Mouse (Mus musculus) kidney, postnatal 25 days (tissue): ENCODE measurements around the gene Mbd4.

Experiments used
- DNase-seq, 2 experiments: peaks; one replicate each; pipeline ENCODE4 v3.0.0; 2021; ENCODE audit warnings: mixed read lengths in 2 of 2

Gene Mbd4

DNA sequence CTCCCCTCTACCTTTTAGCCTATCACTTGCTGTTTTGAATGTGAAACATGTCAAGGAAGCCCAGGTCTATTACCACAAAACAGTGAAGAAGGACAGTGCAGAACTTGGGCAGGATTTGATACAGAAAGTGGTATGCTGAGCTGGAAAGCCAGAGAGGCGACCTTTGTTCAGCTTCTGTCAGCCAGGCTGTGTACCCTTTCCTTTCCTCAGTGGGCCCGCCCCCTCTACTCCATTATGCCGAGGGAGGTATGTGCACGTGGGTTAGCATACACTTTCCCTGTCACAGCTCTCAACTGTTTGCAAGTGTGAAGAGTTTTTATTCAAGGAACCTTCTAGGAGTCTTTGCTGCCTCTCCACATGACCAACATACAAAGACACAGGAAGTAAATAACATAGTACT is 6.1 kb upstream of the Mbd4 start:
- peak; percentile 53 to 64 for DNase-seq

DNA sequence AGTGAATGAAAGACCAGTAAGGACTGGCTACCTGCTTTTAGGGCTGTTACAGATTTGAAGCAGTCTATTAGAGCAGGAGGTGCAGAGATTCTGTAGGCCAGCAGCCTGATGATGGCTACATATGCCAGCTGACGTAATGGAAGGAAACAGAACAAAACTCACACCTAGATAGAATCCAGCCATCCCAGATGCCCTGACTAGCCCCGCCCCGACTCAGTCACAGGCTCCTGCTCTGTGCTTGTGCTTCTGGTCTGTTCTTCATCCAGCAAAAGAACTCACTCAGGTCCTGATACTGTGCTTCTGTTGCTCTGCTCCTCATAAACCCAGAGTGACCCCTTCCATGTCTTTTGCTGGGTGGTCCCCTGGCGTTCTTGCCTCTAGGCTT is 3.2 kb upstream of the Mbd4 start:
- peak; percentile 35 to 61 for DNase-seq

DNA sequence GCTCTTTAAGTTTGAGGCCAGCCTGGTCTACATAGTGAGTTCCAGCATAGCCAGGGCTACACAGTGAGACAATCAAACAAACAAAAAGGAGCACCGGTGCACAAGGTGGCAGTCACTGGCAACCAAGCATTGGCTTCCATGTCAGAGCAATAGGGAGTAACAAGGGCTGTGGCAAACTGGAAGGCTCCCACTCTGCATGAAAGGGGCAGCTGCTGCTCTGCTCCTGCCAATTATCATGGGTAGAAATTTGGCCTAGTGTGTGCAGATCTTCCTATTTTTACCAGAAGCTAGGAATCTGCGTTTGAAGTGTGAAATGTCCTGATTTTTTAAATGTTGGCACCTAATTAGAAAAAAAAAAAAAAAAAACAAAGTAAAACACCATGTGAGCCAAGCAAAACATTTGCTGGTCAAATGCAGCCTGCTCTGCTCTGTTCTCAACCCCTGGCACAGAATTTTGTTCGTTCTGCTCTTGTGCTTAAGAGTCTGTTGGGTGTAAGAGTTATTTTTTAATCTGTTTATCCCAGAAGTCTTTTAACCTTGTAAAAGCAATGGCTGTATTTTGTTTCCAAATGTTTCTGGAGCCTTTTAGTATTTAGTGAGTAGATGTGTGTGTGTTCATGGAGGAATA is 2.7 kb upstream of the Mbd4 start:
- DNase-seq: peak; percentile 22 to 66

DNA sequence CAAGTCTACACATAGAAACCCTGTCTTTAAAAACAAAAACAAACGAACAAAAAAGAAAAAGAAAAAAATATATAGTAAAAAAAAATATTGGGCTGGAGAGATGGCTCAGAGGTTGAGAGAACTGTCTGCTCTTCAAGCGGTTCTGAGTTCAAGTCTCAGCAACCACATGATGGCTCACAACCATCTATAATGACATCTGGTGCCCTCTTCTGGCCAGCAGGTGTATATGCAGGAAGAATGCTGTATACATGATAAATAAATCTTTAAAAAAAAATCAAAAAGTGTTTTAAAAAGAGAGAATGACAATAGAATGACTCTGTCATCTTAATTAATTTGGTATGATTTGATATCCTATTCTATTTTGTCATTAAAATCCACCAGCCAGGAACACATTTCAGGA is 1.3 kb upstream of the Mbd4 start:
- DNase-seq: peak in 1 of 2 experiments; percentile 36

DNA sequence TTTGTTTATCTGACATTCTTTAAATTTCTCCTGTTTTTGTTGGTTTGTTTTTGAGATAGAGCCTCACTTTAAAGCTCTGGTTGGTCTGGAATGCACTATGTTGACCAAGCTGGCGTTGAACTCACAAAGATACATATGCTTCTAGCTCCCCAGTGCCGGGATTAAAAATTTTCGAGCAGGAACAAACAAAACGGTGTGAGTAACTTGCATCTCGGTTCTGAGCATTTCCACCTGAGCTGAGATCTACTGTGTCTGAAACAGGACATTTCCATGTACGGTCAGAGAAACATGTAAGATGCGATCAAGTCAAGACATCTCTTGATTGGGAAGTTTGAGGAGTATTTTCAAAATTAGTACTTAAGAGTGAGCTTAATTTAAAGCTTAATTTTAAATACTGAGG is 814 bp upstream of the Mbd4 start:
- DNase-seq: no peak

DNA sequence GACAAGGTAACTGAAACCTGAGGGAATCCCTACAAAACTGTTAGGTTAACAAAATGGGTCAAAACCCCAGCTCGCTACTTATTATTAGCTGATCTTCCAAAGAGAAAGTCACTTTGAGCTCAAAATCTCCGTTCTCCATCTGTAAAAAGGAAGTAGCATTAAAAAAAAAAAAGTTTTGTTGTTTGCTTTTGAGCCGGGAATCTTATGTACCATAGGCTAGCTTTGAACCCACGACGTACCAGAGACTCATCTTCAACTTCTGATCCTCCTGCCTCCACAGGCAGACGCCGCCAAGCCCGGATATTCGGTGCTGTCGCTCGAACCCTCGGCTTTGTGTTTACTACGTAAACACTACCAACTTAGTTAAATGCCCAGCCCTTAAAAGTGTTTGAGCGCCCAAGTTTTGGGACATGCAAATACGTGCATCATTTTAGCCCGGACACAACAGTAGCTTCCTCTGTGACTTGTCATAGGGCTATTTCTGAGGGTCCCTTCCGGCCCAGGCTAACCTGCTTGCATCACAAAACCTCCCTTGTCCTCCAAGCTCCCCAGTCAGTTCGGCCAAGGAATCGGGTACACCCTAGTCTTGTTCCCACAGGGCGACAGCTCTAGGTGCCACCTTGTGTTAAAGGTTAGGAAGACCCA is 603 bp downstream of the Mbd4 start:
- DNase-seq: no peak

DNA sequence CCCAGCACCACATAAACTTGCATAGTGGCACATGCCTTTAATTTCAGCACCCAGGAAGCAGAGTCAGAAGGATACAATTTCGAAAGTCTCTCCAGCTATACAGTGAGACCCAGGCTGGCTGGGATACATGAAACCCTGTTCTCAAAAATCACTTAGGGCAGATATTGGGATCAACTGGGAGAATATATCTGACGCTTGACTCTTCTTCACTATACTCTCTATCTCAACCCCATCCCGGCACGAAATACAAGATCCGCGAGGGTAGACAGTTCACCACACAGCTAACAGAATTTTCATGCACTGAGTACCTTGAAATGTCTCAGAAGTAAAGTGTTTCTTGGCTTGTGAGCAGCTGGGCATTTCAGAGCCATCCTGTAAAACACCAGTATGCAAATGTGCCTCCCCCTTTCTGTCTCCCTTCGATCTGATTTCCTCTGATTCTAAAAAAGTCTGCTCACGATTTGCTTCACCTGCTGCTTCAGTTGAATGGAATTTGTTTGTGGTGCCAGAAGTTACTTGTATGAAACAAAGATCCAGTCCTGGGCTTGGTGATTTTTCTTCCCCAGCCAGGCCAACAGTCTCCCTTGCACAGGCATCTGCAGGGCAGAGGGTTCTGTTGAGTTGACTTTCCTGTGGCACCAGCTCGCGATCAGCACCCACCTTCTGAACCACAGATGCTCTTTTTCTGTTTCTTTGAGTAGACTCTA is 4.4 kb downstream of the Mbd4 start:
- DNase-seq: no peak

DNA sequence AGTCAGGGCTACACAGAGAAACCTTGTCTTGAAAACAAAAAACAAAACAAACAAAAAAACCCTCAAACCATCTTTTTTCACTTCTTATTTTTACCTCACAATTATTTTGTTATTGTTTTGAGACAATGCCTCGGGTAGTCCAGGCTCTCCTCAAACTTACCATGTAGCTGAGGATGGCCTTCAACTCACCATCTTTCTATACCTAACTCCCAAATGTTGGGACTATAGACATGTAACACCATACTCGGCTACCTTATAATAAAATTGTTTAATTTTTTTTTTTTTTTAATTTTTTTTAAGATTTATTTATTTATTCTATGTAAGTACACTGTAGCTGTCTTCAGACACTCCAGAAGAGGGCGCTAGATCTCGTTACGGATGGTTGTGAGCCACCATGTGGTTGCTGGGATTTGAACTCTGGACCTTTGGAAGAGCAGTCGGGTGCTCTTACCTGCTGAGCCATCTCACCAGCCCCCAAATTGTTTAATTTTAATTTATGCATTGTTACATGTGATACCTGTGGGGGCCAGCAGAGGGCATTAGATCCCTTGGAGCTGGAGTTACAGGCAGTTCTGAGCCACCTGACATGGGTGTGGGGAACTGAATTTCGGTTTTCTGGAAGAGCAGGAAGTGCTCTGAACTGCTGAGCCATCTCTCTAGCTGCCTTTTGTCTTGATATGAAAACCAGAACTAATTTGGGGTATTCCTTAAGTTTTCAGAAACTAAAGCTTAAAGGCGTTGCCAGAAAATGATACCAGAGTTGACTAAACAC is 6.3 kb downstream of the Mbd4 start:
- DNase-seq: peak; percentile 77 to 82

DNA sequence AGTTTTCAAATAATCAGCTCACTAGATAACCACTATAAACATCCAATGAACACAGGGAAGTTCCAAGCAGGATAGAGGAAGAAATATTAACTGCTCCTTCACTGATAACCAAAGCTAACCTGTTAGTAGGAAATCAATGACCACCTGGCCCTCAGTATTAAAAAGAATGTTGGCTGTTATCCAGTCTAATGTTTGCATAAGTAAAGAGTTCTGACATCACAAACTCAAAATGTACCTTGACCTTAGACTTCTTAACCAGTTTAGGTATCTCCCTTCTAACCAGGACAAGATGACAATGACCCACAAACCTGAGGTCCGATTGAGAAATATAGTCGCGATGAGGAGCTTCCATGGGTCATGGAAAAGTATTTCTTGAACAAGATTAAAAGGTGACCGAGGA is 8.2 kb downstream of the Mbd4 start:
- no peak for DNase-seq

DNA sequence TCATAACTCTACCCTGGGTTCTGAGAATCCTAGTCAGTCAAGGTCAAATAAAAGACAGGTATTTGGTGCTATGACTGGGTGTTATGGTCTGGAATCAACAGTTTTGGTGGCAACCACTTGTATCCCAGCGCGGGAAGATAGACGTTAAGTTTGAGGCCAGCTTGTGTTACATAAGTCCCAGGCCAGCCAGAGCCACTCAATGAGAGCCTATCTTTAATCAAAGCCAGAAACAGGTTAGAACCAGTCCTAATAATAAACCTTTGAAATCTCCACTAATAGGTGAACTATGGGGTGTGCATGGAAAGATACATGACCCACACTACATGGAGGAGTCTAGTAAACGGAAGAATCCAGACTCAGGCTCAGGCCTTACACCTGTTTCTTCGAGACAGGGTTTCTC is 14.4 kb downstream of the Mbd4 start:
- DNase-seq: no peak

DNA sequence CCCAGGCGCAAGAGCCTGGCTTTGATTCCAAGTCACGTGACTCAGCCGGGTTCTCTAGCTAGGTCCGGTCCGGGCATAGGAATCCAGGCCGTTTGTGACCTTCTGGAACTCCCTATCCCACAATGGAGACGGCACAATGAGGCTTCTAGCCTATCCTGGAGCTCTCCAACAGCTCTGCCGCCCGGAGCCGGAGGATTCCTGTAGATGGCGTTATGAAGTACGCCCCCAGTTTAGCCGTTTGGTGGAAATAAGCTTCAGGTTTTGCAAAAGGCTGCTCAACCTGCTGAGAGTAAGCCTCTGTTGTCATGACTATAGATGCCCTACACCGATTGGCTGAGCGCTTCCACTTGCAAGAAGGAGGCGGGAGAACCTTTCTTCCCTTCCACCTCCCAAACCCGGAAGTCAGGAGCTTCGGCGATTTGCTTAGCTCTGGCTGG is 15.0 kb downstream of the Mbd4 start, which contains the start of gene Efcab12:
Efcab12 (minus strand) TSS at position 252 of the 437 bp plus-strand sequence.
- peak; percentile 80 to 91 for DNase-seq

DNA sequence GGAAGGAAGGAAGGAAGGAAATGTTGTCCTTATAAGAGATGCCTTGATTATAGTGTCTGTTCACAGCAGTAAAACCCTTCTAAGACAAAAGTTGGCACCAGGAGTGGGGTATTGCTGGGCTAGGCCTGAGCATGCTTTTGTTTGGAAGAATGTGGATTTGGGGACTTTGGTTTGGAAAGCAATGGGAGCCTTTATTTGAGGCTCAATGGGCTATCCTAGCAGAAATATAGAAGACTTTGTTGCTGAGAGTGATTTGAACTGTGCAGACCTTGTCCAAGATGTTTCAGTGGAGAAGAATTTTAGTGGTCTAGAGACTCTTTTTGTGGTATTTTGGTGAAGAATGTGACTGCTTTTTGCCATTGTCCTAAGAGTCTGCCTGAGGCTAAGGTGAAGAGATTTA is 19.3 kb downstream of the Mbd4 start:
- no peak for DNase-seq

DNA sequence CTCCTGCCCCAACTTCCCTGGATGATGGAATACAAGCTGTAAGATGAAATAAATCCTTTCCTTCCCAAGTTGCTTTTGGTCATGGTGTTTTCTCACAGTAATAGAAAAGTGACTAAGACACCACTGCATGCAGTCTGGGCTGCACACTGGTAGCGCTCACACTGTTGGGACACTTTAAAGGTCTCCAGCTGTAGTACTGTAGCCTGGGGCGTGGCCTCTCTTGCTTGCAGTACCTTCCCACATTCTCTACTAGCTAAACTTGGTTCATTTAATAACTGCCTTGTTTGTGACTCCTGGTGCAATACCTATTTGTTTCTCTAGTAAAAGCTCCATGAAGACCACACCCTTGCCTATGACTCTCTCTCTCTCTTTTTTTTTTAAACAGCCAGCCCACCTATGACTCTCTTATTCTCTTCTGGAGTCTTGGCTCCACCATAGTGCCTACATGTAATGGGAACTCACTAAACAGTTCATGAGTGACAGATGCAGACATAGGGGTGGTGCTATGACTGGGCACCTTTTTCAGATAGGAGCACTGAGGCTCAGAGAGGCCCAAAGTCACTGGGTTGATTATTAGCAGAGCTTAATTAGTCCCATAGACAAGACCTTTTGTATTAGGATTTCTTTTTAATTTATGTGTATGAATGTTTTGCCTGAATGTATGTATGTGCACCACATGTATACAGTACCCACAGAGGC is 20.9 kb downstream of the Mbd4 start:
- no peak for DNase-seq

DNA sequence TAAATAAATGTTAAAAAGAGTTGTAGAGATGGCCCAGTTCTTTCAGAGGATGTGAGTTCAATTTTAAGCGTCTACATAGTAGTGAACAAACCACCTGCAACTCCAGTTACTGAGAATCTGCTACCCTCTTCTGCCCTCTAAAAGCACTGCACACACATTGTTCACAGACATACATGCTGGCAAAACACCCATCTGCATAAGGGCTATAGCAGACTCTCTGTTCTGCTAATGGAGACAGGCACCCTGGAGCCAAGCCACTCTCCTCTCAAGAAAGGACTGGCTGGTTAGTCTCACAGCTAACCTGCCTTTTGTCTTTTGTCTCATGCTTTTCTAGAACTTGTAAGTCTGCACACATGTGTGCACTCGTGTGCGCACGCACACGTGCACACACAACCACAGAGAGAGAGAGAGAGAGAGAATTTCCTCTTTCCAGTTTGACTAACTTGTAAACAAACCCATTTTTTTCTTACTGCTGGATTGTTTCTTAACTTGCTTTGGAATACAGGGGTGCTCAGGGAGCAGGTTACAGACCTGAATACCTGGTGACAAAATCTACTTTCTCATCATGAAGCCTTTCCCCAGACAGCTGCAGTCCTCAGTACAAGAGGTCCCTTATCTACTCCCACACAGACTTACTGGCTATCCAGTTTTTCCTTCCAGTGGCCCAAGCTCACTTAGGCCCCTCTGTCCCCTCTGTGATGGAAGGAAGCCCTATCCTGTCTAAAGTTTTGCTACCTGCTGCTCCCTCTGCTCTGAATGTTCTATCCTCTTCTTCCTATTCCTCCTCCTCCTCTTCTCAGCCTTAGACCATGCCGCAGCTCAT is 22.2 kb downstream of the Mbd4 start:
- no peak for DNase-seq

DNA sequence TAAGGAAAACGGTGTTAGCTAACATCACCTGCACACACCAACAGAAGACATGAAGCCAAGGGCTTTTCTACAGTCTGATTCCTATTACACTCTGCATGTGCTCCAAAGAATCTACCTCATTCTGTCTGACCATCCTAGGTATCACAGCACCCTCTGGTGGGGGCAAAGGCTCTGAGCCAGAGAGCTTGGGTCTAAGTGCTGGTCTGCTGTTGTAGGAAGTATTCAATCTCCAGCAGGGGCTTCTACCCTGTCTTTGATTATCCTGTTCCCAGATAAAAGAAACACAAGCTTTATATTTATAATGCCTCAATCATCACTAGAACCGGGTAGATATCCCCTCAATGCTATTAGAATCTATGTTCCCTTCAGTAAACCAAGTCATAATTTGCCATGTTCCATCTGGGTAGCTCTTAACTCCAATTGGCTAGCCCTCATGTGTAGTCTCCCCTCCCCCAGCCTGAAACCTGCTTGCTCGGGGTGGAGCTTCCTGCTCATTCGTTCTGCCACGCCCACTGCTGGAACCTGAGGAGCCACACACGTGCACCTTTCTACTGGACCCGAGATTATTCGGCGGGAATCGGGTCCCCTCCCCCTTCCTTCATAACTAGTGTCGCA is 29.2 kb downstream of the Mbd4 start:
- peak; percentile 66 to 74 for DNase-seq

DNA sequence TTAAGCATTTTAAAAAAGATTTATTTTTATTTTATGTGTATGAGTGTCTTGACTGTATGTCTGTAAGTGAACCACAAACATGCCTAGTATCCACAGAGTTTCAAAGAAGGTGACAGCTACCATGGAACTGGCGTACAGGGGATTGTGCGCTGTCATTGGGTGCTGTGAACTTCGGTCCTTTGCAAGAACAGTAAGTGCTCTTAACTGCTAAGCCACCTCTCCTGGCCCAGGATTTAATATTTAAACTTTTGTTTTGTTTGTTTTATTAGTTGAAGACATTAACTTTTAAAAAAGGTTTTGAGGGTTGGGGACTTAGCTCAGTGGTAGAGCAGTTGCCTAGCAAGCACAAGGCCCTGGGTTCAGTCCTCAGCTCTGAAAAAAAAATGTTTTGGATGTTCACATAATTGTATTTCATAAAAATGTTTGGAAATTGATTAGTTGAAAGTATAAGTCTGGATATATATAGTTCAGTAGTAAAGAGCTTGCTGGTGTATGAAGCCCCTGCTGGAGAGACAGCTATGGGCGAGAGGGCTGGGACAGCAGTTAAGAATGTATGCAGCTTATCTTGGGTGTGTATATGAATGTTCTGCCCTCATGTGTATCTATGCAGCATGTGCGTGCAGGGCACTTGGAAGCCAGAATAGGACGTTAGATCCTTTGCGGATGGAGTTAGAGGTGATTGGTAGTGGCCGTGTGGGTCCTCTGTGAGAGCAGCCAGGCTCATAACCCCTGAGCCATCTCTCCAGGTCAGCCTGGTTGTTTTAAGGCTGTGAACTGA is 31.8 kb downstream of the Mbd4 start:
- DNase-seq: no peak

DNA sequence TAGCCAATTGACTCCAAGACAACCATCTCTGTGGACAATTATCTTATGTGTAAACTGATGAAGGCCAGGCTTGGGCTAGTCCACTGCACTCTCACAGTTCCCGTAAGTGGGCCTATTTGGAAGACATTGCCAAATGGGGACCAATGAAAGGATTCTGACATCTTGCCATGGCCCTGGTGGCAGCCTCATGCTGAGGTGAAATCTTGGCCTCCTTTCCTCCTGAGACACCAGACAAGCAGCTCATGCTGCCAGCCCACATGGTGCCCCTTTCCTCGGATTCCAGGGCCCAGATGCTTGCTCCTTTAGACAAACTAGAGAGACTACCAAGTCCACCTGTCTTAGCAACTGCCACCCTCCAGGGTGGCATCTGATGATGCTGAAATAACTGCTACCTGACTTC is 35.0 kb downstream of the Mbd4 start:
- DNase-seq: no peak

DNA sequence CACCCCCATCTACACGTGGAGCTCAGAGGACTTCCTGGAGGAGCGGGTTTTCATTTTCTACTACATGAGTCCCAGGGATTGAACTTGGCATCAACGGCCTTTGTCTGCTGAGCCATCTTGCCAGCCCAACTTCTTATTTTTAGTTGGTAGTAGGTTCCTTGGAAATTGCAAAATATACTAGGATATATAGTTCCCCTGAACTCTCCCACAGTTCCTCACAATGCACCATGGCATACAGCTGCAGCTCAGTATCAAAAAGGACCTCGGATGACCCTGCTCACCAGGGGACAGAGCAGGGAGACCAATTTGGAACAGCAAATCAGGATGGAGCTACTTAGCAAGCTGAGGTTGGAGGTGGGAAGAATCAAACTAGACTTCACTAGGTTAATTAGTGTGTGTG is 38.1 kb downstream of the Mbd4 start:
- DNase-seq: no peak

DNA sequence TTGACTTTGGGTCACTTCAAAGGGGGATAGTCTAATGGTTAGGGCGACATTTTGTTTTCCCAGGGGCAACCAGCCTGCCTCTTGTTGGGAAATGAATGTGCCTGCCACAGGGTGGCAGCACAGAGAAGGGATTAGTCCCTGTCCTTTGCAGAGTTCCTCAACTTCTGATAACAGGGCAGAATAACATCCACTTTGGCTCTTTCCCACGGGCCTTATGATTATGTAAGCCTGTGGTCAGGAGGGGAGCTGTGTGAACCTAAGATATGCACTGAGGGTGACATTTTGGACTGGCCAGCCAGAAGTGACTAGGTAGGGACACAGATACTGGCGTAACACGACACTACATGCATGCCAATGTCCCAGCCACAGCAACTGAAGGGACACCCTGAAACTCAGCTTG is 39.1 kb downstream of the Mbd4 start:
- DNase-seq: peak; percentile 72 to 78

DNA sequence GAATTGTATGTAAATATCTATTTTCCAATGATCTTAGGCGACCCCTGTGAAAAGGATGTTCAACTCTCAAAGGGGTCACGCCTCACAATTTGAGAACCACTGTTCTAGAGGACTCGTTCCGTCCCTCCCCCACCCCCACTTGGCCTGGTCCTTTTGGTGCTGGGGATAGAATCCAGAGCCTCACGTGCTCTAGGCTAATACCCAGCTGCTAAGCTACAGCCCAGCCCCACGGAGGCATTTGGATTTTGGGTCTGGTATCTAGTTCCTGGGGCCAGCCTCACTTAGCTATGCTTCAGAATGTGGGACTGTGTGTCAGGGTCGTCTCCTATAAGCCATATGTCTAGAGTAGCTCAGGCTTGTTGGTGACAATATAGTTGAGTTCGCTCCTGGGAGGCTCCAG is 41.6 kb downstream of the Mbd4 start:
- DNase-seq: no peak
